Mouse (Mus musculus) spleen, adult 2 months (tissue): ENCODE measurements around the gene Sh3rf1.

Experiments used
- CTCF ChIP-seq: fragments of 200-500 bp; IDR thresholded peaks from 2 replicates; pipeline ENCODE4 v1.5.1; 2011; ENCODE audit warnings: mild to moderate bottlenecking, inconsistent platforms; ENCODE audit not compliant: insufficient read depth, insufficient read length, insufficient replicate concordance; ENCODE audit errors: extremely low read depth
- POLR2A ChIP-seq: fragments of 200-500 bp; IDR thresholded peaks from 2 replicates; pipeline ENCODE4 v1.6.1; 2011; ENCODE audit warnings: low read depth, low read length, inconsistent platforms

GRCm38 (mm10) chr8:61295441-61295840, 71.8 kb downstream of the Sh3rf1 start:
- TF ChIP-seq POLR2A (no peak), CTCF (no peak)
